Mouse (Mus musculus): ENCODE results near the gene Acads.

- TF ChIP-seq CTCF (IDR thresholded peaks at IDR 0.05) = no peak
- 0 out of 2 replicates have a peak, but pooled peaks have one; percentile 44 for TF ChIP-seq EP300 (IDR thresholded peaks at IDR 0.05)
These were observed 48.2 kb upstream of the Acads start for GRCm38 (mm10) chr5:115167396-115167795.

Measured in lung, postnatal 0 days (tissue).